Mouse (Mus musculus) c-Kit-negative CD71-positive TER-119-positive erythroid progenitor cells, embryonic 14.5 days (primary cell): ENCODE data around the gene Phldb3.

Experiments used
- DNase-seq: peaks from one replicate; pipeline ENCODE4 v3.0.0-alpha.2; 2013; ENCODE audit warnings: low read depth, low spot score

Gene Phldb3

GRCm38 (mm10) chr7:24630116-24630880, 19.7 kb downstream of the Phldb3 start:
- DNase-seq = no peak

DNA sequence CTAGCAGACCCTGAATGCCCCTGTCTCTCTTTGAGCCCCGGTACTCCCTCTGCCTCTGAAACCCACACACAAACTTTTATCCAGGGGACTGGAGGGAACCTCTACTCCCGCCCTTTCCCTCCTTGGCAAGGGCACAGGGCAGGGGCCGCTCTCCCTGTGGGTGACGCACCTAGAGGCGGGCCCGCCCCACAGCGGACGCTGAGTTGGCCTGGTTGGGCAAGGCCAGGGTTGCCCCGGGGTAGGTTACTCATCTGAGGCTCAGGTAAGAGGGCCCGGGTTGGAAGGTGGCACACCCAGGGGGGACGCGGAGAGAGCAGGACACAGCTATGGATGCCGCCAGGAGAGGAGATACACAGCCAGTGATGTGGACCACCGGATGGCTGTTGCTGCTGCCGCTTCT, 25.7 kb downstream of the Phldb3 start, which contains the start of gene Lypd3:
TSS of gene Lypd3 (plus strand) at position 287 of the 400 bp plus-strand sequence.
- DNase-seq = no peak

GRCm38 (mm10) chr7:24637046-24637445, 26.5 kb downstream of the Phldb3 start:
- no peak for DNase-seq

GRCm38 (mm10) chr7:24638026-24638856, 27.7 kb downstream of the Phldb3 start:
- no peak for DNase-seq

- no peak for DNase-seq
Observed at GRCm38 (mm10) chr7:24640450-24640849, 29.9 kb downstream of the Phldb3 start.

DNA sequence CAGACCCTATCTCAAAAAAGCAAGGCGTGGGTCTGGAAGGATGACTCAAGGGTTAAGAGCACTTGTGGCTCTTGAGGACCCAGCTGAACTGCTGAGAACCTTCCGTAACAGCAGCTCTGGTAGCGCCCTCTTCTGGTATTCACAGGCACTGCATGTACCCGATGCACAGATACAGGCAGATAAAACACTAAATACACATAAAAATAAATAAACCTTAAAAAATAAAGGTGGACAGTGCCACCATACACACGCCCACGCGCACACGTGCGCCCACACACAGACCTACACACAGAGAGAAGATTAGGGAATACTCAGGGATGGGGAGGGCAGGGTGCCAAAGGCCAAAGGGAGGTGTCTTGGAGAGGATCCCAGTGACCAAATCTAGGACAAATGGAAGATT, 31.9 kb downstream of the Phldb3 start:
- no peak for DNase-seq

DNA sequence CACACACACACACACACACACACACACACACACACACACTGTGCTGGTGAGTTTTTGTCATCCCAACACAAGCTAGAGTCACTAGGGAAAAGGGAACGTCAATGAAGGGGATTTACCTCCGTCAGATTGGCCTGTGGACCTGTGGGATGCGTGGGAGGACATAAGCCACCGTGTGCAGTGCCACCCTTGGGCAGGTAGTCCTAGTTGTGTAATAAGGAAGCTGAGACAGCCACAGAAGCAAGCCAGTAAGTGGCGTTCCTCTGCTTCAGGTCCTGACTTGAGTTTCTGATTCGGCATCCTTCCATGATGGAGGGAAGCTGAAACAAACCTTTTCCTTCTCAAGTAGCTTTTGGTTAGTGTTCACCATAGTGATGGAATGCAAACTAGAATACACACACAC, 33.9 kb downstream of the Phldb3 start:
- no peak for DNase-seq

GRCm38 (mm10) chr7:24644996-24645395, 34.4 kb downstream of the Phldb3 start:
- DNase-seq = no peak

GRCm38 (mm10) chr7:24646486-24646885, 35.9 kb downstream of the Phldb3 start:
- DNase-seq = no peak

GRCm38 (mm10) chr7:24653681-24654080, 43.1 kb downstream of the Phldb3 start:
- DNase-seq = peak; percentile 27

GRCm38 (mm10) chr7:24659737-24660357, 49.3 kb downstream of the Phldb3 start:
- DNase-seq = no peak

DNA sequence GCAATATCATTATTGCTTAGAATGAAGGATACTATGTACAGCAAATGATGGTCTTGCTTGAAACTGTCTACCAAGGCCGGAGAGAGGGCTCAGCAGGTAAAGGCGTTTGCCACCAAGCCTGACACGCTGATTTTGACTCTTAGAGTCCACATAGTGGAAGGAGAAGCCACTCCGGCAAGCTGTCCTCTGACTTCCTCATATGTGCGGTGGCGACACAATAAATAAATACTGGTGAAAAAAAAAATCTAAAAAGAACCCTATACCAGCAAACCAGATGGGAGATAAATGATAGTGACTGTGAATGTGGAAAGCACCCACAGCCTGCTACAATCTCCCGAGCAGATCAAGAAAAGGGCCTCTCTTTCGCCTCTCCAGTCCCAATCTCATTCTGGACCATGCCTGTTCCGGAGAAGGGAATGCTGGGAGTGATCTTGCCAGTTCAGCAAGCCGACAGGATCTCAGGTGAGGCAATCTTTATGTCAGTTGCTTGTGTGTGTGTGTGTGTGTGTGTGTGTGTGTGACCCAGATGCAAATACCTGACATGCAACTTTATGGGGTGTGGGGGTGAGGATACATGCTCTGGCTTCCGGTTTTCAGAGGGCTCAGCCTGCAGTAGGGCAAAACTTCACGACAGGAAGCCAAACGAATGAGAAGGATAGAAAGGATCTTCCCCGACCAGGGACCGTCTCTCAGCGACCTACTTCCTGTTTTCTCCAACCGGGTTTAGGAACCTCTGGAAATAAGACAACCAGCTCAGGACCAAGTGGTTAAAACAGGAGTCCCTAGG, 50.7 kb downstream of the Phldb3 start:
- DNase-seq = no peak

- peak; percentile 43 for DNase-seq
Observed at GRCm38 (mm10) chr7:24662575-24662974, 52.0 kb downstream of the Phldb3 start.

- no peak for DNase-seq
Observed at GRCm38 (mm10) chr7:24664301-24664700, 53.7 kb downstream of the Phldb3 start.

DNA sequence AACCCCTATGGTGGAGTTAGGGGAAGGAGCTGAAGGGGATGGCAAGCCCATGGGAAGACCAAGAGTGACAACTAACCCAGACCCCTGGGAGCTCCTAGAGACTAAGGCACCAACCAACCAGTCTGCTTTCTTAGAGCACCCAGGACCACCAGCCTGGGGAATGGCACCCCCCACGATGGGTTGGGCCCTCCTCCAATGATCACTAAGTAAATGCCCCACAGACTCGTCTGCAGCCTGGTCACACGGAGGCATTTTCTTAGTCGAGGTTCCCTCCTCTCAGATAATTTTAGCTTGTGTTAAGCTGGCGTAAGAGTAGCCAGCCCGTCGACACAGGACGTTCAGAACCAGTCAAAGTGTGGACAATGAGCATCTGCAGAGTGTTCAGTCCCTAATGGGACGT, 54.4 kb downstream of the Phldb3 start:
- no peak for DNase-seq

DNA sequence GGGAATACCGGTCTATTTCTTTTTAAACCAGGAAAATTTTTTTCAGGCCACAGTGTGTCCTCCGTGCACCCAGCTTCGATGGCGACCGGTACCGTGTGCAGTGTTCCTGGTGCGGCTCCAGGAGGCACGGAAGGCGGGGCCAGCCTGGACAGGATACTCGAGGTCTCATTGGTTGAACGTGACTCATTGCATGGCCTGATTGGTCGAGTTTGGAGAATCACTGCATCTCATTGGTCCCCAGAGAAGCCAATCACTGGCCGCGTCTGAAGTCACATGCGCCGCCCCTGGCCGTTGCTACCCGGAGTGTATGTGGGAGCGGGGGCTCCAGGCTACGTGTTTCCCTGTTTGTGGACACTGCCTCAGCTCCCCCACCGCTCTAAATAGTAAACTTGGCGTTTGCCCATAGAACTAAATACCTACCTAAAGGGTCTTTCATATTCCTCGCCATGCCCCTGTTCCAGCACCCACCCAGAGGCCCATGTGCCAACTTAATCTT, 61.4 kb downstream of the Phldb3 start:
- DNase-seq = no peak

DNA sequence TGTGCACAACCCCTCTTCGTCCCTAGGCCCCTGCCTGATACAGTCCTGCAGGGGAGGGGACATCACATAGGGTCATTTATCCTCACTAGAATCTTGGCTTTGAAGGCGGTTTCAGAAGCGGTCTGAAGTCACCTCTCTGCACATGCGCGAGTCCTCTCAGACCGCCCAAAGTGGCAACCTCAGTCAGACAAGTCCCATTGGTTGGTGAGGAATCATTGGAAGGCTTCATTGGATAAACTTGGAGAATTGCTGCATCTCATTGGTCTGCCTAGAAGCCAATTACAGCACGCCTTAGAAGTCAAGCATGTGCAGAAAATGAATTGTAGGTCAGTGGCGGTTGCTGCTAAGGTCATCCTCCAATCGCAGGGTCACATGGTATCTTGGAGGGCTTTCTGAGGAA, 66.0 kb downstream of the Phldb3 start, which contains the start of gene Tex101:
TSS of gene Tex101 (minus strand) at position 101 of the 400 bp plus-strand sequence.
- no peak for DNase-seq
